Mouse (Mus musculus) erythroblast, adult 5-6 weeks (primary cell): ENCODE measurements around the gene Tgds. TPM values are rescaled to one million over a fixed set of nuclear protein-coding genes. Genes with fewer than 3 reads are reported as not detected.
"Not testable (repeated sequence)": the region's sequence is repeated elsewhere in the genome, so short reads cannot be mapped to it uniquely, and the experiment has no call there.

Experiments
- ATAC-seq: replicated peaks from 2 replicates; pipeline ENCODE4 v1.8.0; 2016; ENCODE audit warnings: moderate number of reproducible peaks, mild to moderate bottlenecking, moderate TSS enrichment, inconsistent platforms; ENCODE audit not compliant: poor library complexity, low FRiP score, severe bottlenecking
- total RNA-seq, 2 experiments: library from RNA; stranded (forward) in 1 of 2; stranded (reverse) in 1 of 2; fragments of 150-400 nt in 1 of 2; fragments of 200-764, 138-1000 nt in 1 of 2; gene quantifications; 2 replicates each; pipeline versions ENCODE4 v1.2.3 to v1.2.4; 2015 to 2017; ENCODE audit warnings: low replicate concordance in 2 of 2

The Tgds gene
- total RNA-seq (2015; ENCODE audit: low replicate concordance) (3.3 and 5.6 TPM in 2 replicates), total RNA-seq (2017; ENCODE audit: low replicate concordance) (3.2 and 10.6 TPM in 2 replicates)

- ATAC-seq: peak; percentile 78
These were observed at the start of gene Tgds for GRCm38 (mm10) chr14:118132642-118132977. TSS of gene Tgds (minus strand) at chr14:118132755.

GRCm38 (mm10) chr14:118180711-118181177 lies 48.2 kb upstream of the Tgds start:
- ATAC-seq: peak; percentile 57; the same call in 1 of the 2 replicates

- peak; percentile 73 for ATAC-seq
These were observed 47.6 kb upstream of the Tgds start for GRCm38 (mm10) chr14:118180117-118180557.

- ATAC-seq: no peak
These were observed 47.1 kb upstream of the Tgds start for GRCm38 (mm10) chr14:118179701-118180100.

GRCm38 (mm10) chr14:118179251-118179650 lies 46.7 kb upstream of the Tgds start:
- ATAC-seq: no peak

- ATAC-seq: no peak
These were observed 43.1 kb upstream of the Tgds start for GRCm38 (mm10) chr14:118175694-118176085.

GRCm38 (mm10) chr14:118175071-118175693 lies 42.6 kb upstream of the Tgds start:
- ATAC-seq: no peak

GRCm38 (mm10) chr14:118173590-118174203 lies 41.1 kb upstream of the Tgds start:
- ATAC-seq: no peak

GRCm38 (mm10) chr14:118168776-118169175 lies 36.2 kb upstream of the Tgds start:
- no peak for ATAC-seq

- no peak for ATAC-seq
These were observed 30.1 kb upstream of the Tgds start for GRCm38 (mm10) chr14:118162640-118163039.

GRCm38 (mm10) chr14:118161751-118162150 lies 29.2 kb upstream of the Tgds start:
- no peak for ATAC-seq

- ATAC-seq: 0 out of 2 replicates have a peak, but pooled peaks have one; percentile 57
These were observed 24.6 kb upstream of the Tgds start for GRCm38 (mm10) chr14:118157146-118157545.

- ATAC-seq: no peak
These were observed 24.2 kb upstream of the Tgds start for GRCm38 (mm10) chr14:118156740-118157139.

- ATAC-seq: not testable (repeated sequence)
These were observed 23.5 kb upstream of the Tgds start for GRCm38 (mm10) chr14:118156056-118156455.

GRCm38 (mm10) chr14:118152294-118152651 lies 19.7 kb upstream of the Tgds start:
- ATAC-seq: no peak

- no peak for ATAC-seq
These were observed 19.2 kb upstream of the Tgds start for GRCm38 (mm10) chr14:118151651-118152293.

GRCm38 (mm10) chr14:118150656-118151551 lies 18.3 kb upstream of the Tgds start:
- ATAC-seq: no peak

- ATAC-seq: no peak
These were observed 16.0 kb upstream of the Tgds start for GRCm38 (mm10) chr14:118148554-118148953.

GRCm38 (mm10) chr14:118148046-118148445 lies 15.5 kb upstream of the Tgds start:
- no peak for ATAC-seq

- no peak for ATAC-seq
These were observed 9.7 kb upstream of the Tgds start for GRCm38 (mm10) chr14:118142283-118142682.
